Mouse (Mus musculus): Measurements from ENCODE around the gene Hhat. TPM values are rescaled to one million over a fixed set of nuclear protein-coding genes. Genes with fewer than 3 reads are reported as not detected.

Gene Hhat
- total and polyA plus RNA-seq, 3 experiments: 1.6 to 2.8 (median 2.1) TPM

DNA sequence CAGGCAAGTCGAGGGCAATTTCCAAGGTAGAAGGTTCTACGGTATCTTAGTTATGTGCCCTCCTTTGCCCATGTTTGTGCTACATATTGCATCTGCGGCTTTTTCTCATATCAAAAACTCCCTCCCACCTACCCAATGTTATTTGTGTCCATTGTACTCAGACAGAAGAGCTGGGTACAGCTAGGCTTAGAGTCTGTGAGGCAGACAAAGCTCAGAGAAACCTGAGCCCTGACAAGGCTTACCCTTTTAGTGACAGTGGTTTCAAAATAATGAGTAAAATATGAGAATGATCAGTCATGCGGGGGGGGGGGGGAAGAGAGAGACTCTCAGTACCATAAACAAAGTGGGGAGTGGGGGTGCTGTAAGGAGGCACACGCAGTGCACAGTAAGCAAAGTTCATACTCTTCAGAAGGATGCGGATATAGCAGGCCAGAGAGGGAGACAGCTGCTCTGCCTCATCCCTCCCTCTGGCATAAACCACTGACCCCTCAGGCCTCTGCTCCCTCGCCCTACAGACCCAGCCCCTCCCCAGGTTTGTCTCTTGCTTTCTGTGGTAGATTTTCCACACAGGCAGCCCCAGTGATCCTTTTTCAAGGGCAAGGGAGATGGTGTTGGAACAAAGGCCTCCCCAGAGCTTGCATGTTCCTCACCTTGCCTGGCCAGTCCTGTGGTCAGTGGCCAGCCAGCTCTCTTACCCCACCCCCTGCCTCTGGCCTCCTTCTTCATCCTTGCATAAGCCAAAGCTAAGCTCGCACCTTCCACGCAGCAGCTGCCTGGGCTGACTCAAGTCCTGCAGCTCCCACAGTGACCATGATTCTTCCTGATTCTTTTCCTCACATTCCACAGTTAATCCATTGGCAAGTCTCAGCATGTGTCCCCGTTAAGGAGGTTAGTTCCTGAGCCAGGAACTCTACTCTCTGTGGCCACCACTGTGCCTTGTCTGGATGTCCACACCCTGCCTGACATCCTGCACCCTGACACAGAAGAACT, 35.4 kb upstream of the Hhat start:
- H3K4me3 ChIP-seq: no peak overlapping the region
- H3K4me1 ChIP-seq (ENCODE audit: control insufficient read depth, insufficient read depth, low read length): peaks cover 5% of the 10 kb centered on the region
- H3K79me2 ChIP-seq (replicated peaks; ENCODE audit: control insufficient read depth, insufficient read depth, low read length): no peaks in the 10 kb centered on the region
- DNase-seq: peak; percentile 42 to 46
- TF ChIP-seq EP300 (IDR thresholded peaks at IDR 0.05; ENCODE audit: insufficient read depth, low read depth, low read length) (peak; percentile 78; the same call in 1 of the 2 replicates), CTCF (IDR thresholded peaks at IDR 0.05) (no peak), POLR2A (IDR thresholded peaks at IDR 0.05; ENCODE audit: insufficient read depth, low read depth, low read length) (no peak)
- peak overlapping the region; percentile 60 for H3K27ac ChIP-seq
- intact Hi-C loops (cut with DNase I): no loop called here
- no peaks in the 10 kb centered on the region for H3K27me3 ChIP-seq (ENCODE audit: control insufficient read depth, insufficient read depth, low read length)
- no peak overlapping the region for H3K9ac ChIP-seq (ENCODE audit: low read depth, low read length)
- H3K36me3 ChIP-seq (ENCODE audit: control insufficient read depth, insufficient read depth, low read length): no peaks in the 10 kb centered on the region
- whole genome bisulfite sequencing: 63% methylated on average over 10 of the region's 10 CpGs

DNA sequence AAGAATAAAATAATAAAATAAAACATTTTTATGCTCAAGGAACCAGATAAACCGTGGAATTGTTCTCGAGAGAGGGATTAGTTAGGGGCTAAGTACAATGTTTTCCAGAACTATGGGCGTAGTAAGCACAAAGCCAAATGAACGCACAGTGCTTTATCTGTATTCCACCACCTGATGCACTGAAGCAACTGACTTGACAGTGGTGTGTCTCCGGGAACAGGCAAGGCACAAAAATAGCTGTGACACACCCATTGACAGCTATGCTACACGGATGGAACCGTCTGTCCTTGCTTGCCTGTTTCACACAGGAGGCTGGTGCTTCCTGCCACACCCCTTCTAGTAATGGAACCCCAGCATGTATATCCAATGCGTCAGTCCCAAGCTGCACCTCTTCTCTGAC, 29.3 kb upstream of the Hhat start:
- no peak for DNase-seq
- Histone ChIP-seq H3K36me3 (ENCODE audit: control insufficient read depth, insufficient read depth, low read length) (no peaks in the 10 kb centered on the region), H3K27ac (no peak overlapping the region), H3K79me2 (replicated peaks; ENCODE audit: control insufficient read depth, insufficient read depth, low read length) (no peaks in the 10 kb centered on the region), H3K4me1 (ENCODE audit: control insufficient read depth, insufficient read depth, low read length) (peaks cover 8% of the 10 kb centered on the region), H3K9ac (ENCODE audit: low read depth, low read length) (no peak overlapping the region), H3K4me3 (no peak overlapping the region), H3K27me3 (ENCODE audit: control insufficient read depth, insufficient read depth, low read length) (no peaks in the 10 kb centered on the region)
- WGBS: 65% methylated on average over 8 of the region's 8 CpGs
- intact Hi-C loops (cut with DNase I): no loop called here
- TF ChIP-seq POLR2A (IDR thresholded peaks at IDR 0.05; ENCODE audit: insufficient read depth, low read depth, low read length) (no peak), CTCF (IDR thresholded peaks at IDR 0.05) (no peak), EP300 (IDR thresholded peaks at IDR 0.05; ENCODE audit: insufficient read depth, low read depth, low read length) (no peak)

DNA sequence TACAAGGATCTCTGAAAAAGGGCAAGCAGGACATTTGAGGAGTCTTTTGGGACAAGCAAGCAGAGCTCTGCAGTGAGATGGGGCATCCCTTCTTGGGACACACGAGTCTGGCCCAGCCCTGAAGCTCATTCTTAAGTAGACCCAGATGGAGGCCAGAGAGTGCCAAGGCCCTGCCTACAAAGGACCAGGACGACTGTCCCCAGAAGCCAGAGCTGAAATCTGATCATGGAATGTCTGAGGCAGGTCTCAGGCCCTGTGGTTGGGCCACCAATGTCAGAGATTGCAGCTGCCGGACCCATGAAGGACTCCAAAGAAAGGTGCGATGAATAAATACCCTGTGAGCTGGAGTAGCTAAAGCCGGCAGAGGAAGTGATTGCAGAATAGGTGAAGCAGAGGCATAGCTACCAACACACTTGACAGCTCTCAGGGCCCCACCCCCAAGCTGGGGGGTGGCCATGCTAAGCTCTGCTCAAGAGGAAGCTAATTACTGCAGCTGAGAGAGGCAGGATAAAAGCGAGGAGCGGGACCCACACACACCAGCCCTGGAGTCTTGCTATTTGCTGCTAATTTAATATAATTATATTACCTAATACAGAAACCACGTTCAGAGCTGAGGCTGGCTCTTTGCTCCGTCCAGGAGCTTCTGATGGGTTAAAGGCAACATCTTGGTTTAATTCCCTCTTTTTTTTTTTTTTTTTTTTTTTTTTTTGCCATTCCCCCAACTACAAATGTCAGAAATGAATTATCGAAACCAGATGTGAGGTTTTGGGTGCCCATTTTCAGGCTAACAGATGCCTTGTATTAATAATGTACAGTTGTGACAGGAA, 28.4 kb upstream of the Hhat start:
- DNase-seq: peak in 1 of 2 experiments; percentile 16
- intact Hi-C loops (cut with DNase I): no loop called here
- peak overlapping the region; percentile 23; the same call in 1 of the 2 replicates for H3K27ac ChIP-seq
- H3K27me3 ChIP-seq (ENCODE audit: control insufficient read depth, insufficient read depth, low read length): no peaks in the 10 kb centered on the region
- TF ChIP-seq CTCF (IDR thresholded peaks at IDR 0.05) (no peak), POLR2A (IDR thresholded peaks at IDR 0.05; ENCODE audit: insufficient read depth, low read depth, low read length) (no peak), EP300 (IDR thresholded peaks at IDR 0.05; ENCODE audit: insufficient read depth, low read depth, low read length) (no peak)
- no peaks in the 10 kb centered on the region for H3K36me3 ChIP-seq (ENCODE audit: control insufficient read depth, insufficient read depth, low read length)
- no peaks in the 10 kb centered on the region for H3K79me2 ChIP-seq (replicated peaks; ENCODE audit: control insufficient read depth, insufficient read depth, low read length)
- no peak overlapping the region for H3K4me3 ChIP-seq
- no peak overlapping the region for H3K9ac ChIP-seq (ENCODE audit: low read depth, low read length)
- WGBS: 74% methylated on average over 10 of the region's 10 CpGs
- H3K4me1 ChIP-seq (ENCODE audit: control insufficient read depth, insufficient read depth, low read length): peaks cover 8% of the 10 kb centered on the region

DNA sequence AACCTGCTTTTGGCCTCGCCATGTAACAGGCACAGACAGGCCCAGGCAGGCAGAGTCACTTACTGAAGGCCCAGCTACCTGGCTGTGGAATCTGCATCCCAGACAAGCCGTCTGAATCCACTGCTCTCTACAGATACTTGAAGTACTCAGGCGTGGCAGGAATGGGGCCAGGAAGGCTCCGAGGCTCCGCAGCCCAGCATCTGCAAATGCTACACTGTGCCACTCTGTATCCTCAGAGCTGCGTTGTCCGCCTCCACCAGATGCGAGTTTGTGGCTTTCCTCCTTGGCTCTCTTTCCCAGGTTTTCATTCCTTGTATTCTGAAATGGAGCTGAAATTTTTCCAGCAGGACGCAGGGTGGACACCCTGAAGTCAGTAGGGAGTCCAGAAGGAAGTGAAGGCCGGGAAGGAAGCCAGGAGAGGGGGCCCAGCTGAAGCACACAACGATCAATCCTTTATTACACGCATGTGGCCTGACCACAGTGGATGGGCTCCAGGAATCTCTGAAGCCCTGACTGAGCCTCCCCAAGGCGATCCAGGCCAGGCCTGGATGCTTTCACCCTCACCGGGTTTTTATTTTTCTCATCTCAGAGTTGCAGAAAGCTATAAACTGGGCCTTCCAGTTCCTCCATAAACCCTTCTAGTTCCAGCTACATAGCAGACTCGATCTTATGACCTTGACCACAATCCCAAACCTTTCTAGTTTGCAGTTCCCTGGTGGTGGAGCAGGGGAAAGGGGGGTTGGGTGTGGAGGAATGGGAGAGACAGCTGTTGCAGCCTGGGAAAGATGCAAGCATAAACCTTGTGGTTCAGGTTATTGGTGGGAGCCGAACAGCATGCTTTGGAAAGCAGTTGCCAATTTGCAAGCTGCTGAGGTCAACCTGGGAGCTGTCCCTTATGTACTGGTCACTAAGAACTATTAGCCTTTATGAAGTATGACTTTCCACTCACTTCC, 27.5 kb upstream of the Hhat start:
- TF ChIP-seq CTCF (IDR thresholded peaks at IDR 0.05): no peak
- H3K36me3 ChIP-seq (ENCODE audit: control insufficient read depth, insufficient read depth, low read length): no peaks in the 10 kb centered on the region
- no peak overlapping the region for H3K9ac ChIP-seq (ENCODE audit: low read depth, low read length)
- intact Hi-C loops (cut with DNase I): no loop called here
- H3K27ac ChIP-seq: peak overlapping the region; percentile 24
- H3K27me3 ChIP-seq (ENCODE audit: control insufficient read depth, insufficient read depth, low read length): no peaks in the 10 kb centered on the region
- peak; percentile 56 to 77 for DNase-seq
- H3K79me2 ChIP-seq (replicated peaks; ENCODE audit: control insufficient read depth, insufficient read depth, low read length): no peaks in the 10 kb centered on the region
- H3K4me1 ChIP-seq (ENCODE audit: control insufficient read depth, insufficient read depth, low read length): peaks cover 8% of the 10 kb centered on the region
- whole genome bisulfite sequencing: 44% methylated on average over 16 of the region's 16 CpGs
- H3K4me3 ChIP-seq: no peak overlapping the region

DNA sequence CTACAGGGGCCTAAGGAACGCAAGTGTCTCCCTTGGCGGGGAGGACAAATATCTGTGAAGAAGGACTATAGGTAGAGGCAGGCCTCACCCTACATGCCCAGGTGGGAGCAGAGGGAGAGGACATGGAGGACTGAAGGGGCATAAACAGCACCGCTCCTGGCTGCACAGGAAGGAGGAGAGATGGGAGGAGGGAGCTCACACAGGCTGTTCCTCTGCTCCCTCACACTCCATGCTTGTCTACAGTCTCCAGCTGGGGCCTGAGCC, 25.9 kb upstream of the Hhat start:
- H3K4me1 ChIP-seq (ENCODE audit: control insufficient read depth, insufficient read depth, low read length): peaks cover 8% of the 10 kb centered on the region
- 78% methylated on average over 3 of the region's 3 CpGs for WGBS
- H3K4me3 ChIP-seq: no peak overlapping the region
- TF ChIP-seq POLR2A (IDR thresholded peaks at IDR 0.05; ENCODE audit: insufficient read depth, low read depth, low read length): no peak
- TF ChIP-seq CTCF (IDR thresholded peaks at IDR 0.05): no peak
- no peak for TF ChIP-seq EP300 (IDR thresholded peaks at IDR 0.05; ENCODE audit: insufficient read depth, low read depth, low read length)
- H3K27me3 ChIP-seq (ENCODE audit: control insufficient read depth, insufficient read depth, low read length): no peaks in the 10 kb centered on the region
- H3K79me2 ChIP-seq (replicated peaks; ENCODE audit: control insufficient read depth, insufficient read depth, low read length): no peaks in the 10 kb centered on the region
- no peaks in the 10 kb centered on the region for H3K36me3 ChIP-seq (ENCODE audit: control insufficient read depth, insufficient read depth, low read length)
- no peak overlapping the region for H3K9ac ChIP-seq (ENCODE audit: low read depth, low read length)
- H3K27ac ChIP-seq: no peak overlapping the region
- no peak for DNase-seq
- intact Hi-C loops (cut with DNase I): no loop called here
